Mouse (Mus musculus) cerebellum, adult 2 months (tissue): ENCODE measurements around the gene Cap2.

Experiments used
- CTCF ChIP-seq: fragments of 200-500 bp; IDR thresholded peaks from 2 replicates; pipeline ENCODE4 v1.5.1; 2011; ENCODE audit warnings: low read depth, mild to moderate bottlenecking, control low read depth, low read length, moderate library complexity, borderline replicate concordance; ENCODE audit not compliant: insufficient read depth
- POLR2A ChIP-seq: fragments of 200-500 bp; IDR thresholded peaks from 2 replicates; pipeline ENCODE4 v1.6.1; 2011; ENCODE audit warnings: low read length, control low read depth, borderline replicate concordance; ENCODE audit not compliant: insufficient read depth

GRCm38 (mm10) chr13:46569469-46569868 lies 67.8 kb downstream of the Cap2 start:
- TF ChIP-seq CTCF, result no peak
- no peak for TF ChIP-seq POLR2A
